Mouse (Mus musculus) cerebellum, adult 2 months (tissue): Measurements from ENCODE around the gene Nxph1. TPM values are rescaled to one million over a fixed set of nuclear protein-coding genes. Genes with fewer than 3 reads are reported as not detected.
A peak's percentile ranks its signal among the peaks of the same experiment; 100 is the strongest.

Experiments
- DNase-seq, 2 experiments: peaks; one replicate each; pipeline ENCODE4 v3.0.0; 2021
- H3K27ac ChIP-seq: fragments of 200-500 bp; 2 replicates; pipeline ENCODE4 v1.5.1; 2012; ENCODE audit warnings: low read length, control low read depth, inconsistent platforms; ENCODE audit not compliant: insufficient read depth
- H3K27me3 ChIP-seq: fragments of 200-500 bp; 2 replicates; pipeline ENCODE4 v1.6.1; 2012; ENCODE audit warnings: inconsistent platforms, mild to moderate bottlenecking, low read length, moderate library complexity; ENCODE audit not compliant: control insufficient read depth, insufficient read depth
- H3K4me1 ChIP-seq: fragments of 200-500 bp; 2 replicates; pipeline ENCODE4 v1.6.1; 2011; ENCODE audit warnings: low read length; ENCODE audit not compliant: control insufficient read depth, insufficient read depth
- H3K4me3 ChIP-seq: fragments of 200-500 bp; replicated peaks from 2 replicates; pipeline ENCODE3; 2011; ENCODE audit warnings: mild to moderate bottlenecking, low read depth, low read length, control low read depth; ENCODE audit not compliant: insufficient read depth
- CTCF ChIP-seq: fragments of 200-500 bp; IDR thresholded peaks from 2 replicates; pipeline ENCODE4 v1.5.1; 2011; ENCODE audit warnings: low read depth, mild to moderate bottlenecking, control low read depth, low read length, moderate library complexity, borderline replicate concordance; ENCODE audit not compliant: insufficient read depth
- POLR2A ChIP-seq: fragments of 200-500 bp; IDR thresholded peaks from 2 replicates; pipeline ENCODE4 v1.6.1; 2011; ENCODE audit warnings: low read length, control low read depth, borderline replicate concordance; ENCODE audit not compliant: insufficient read depth
- WGBS: fragments of 180-500 bp; shearing (Covaris S2); methylation state at CpG from one replicate; pipeline ENCODE4 v1.1.7; 2018; 5-methylcytosine and 5-hydroxymethylcytosine counted together
- polyA plus RNA-seq: library from polyadenylated mRNA; depleted of rRNA; stranded (reverse); fragments of >200 nt; gene quantifications from 2 replicates; pipeline ENCODE4 v1.2.3, GENCODE M21; 2012

Nxph1 gene
- polyA plus RNA-seq, 1 experiment, result 24.7 TPM

GRCm38 (mm10) chr6:8956743-8957528 is 8.7 kb downstream of the Nxph1 start:
- no peak overlapping the region for H3K27ac ChIP-seq
- 11% methylated on average over 25 of the region's 25 CpGs for WGBS

GRCm38 (mm10) chr6:8957529-8957887 is 9.3 kb downstream of the Nxph1 start:
- Histone ChIP-seq H3K27me3 (peaks cover 6% of the 10 kb centered on the region; the same call in 1 of the 2 replicates), H3K4me1 (no peaks in the 10 kb centered on the region; the same call in 1 of the 2 replicates), H3K27ac (no peak overlapping the region), H3K4me3 (no peak overlapping the region)
- TF ChIP-seq CTCF (no peak), POLR2A (no peak)
- 6% methylated on average over 15 of the region's 15 CpGs for WGBS
- peak in 1 of 2 experiments; percentile 30 for DNase-seq

More at GRCm38 (mm10) chr6:8956743-8957528, 8.7 kb downstream of the Nxph1 start:
- H3K4me1 ChIP-seq, result no peaks in the 10 kb centered on the region; the same call in 1 of the 2 replicates
- DNase-seq, result no peak
- H3K27me3 ChIP-seq, result peaks cover 6% of the 10 kb centered on the region; the same call in 1 of the 2 replicates
- no peak for TF ChIP-seq POLR2A
- no peak overlapping the region for H3K4me3 ChIP-seq

- peak; percentile 42 to 54 for DNase-seq
- WGBS, result 5% methylated on average over 28 of the region's 28 CpGs
These were observed 10.1 kb downstream of the Nxph1 start for GRCm38 (mm10) chr6:8958081-8958919.

GRCm38 (mm10) chr6:8959810-8960209 is 11.6 kb downstream of the Nxph1 start:
- WGBS, result 82% methylated on average over 4 of the region's 4 CpGs
- H3K4me3 ChIP-seq, result no peak overlapping the region

More at GRCm38 (mm10) chr6:8958081-8958919, 10.1 kb downstream of the Nxph1 start:
- no peak overlapping the region for H3K27ac ChIP-seq
- peaks cover 6% of the 10 kb centered on the region; the same call in 1 of the 2 replicates for H3K27me3 ChIP-seq
- H3K4me3 ChIP-seq, result peak overlapping the region; percentile 2
- TF ChIP-seq POLR2A (no peak), CTCF (peak; percentile 39; the same call in 1 of the 2 replicates)
- H3K4me1 ChIP-seq, result no peaks in the 10 kb centered on the region; the same call in 1 of the 2 replicates

GRCm38 (mm10) chr6:8970576-8970975 is 22.3 kb downstream of the Nxph1 start:
- WGBS, result 67% methylated on average over 2 of the region's 2 CpGs
- no peaks in the 10 kb centered on the region for H3K4me1 ChIP-seq
- no peak for DNase-seq
- no peak overlapping the region for H3K4me3 ChIP-seq
- no peak overlapping the region for H3K27ac ChIP-seq
- H3K27me3 ChIP-seq, result no peaks in the 10 kb centered on the region
- TF ChIP-seq CTCF (no peak), POLR2A (no peak)

More at GRCm38 (mm10) chr6:8959810-8960209, 11.6 kb downstream of the Nxph1 start:
- H3K4me1 ChIP-seq, result no peaks in the 10 kb centered on the region; the same call in 1 of the 2 replicates
- DNase-seq, result no peak
- H3K27ac ChIP-seq, result no peak overlapping the region
- peaks cover 6% of the 10 kb centered on the region; the same call in 1 of the 2 replicates for H3K27me3 ChIP-seq
- TF ChIP-seq POLR2A, result no peak
- TF ChIP-seq CTCF, result no peak

GRCm38 (mm10) chr6:8979237-8979871 is 31.1 kb downstream of the Nxph1 start:
- no peak overlapping the region for H3K4me3 ChIP-seq
- DNase-seq, result no peak
- no peak overlapping the region for H3K27ac ChIP-seq
- no peaks in the 10 kb centered on the region for H3K4me1 ChIP-seq
- H3K27me3 ChIP-seq, result no peaks in the 10 kb centered on the region
- TF ChIP-seq CTCF (no peak), POLR2A (no peak)
- 45% methylated on average over 4 of the region's 4 CpGs for WGBS

GRCm38 (mm10) chr6:8996301-8996943 is 48.2 kb downstream of the Nxph1 start:
- Histone ChIP-seq H3K4me1 (peaks cover 4% of the 10 kb centered on the region; the same call in 1 of the 2 replicates), H3K27ac (no peak overlapping the region), H3K27me3 (no peaks in the 10 kb centered on the region), H3K4me3 (no peak overlapping the region)
- WGBS, result 29% methylated on average over 12 of the region's 12 CpGs
- DNase-seq, result peak in 1 of 2 experiments; percentile 2
- TF ChIP-seq POLR2A, result no peak
